Mouse (Mus musculus): ENCODE data around the gene Det1.

Det1 gene

DNA sequence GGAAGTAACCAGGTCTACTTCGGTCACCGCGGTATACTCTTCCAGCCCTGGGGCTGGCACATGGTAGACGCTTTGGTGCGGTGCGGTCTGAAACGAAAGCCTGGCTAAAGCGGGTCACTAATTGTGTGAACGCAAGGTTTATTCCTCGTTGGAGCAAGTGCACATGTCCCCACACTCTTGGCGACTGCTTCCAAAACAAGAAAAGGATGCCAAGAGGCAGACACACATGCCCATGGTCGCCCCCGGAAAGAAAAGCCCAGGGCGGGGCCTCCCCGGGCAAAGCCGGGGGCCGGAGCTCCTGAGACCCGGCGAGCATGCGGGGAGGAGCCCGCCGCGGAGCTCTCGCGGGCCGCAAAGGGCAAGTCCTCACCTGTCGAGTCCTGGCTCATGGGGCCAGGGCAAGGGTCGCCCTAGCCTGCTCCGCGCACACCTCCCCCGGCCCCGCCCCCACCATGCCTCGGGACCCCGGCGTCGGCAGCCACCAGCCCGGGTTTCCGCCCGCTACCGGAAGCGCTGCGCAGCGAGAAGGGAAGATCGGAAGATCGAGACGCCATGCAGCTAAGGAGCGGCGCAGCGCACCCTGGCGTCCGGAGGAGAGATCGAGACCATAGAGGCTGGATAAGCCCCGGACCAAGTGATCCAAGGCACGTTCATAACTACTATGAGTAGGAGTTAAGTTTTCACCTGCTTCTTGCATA lies at the start of gene Det1:
Det1 (minus strand) TSS at position 527 of the 698 bp plus-strand sequence.
- DNase-seq: peak; percentile 87

DNA sequence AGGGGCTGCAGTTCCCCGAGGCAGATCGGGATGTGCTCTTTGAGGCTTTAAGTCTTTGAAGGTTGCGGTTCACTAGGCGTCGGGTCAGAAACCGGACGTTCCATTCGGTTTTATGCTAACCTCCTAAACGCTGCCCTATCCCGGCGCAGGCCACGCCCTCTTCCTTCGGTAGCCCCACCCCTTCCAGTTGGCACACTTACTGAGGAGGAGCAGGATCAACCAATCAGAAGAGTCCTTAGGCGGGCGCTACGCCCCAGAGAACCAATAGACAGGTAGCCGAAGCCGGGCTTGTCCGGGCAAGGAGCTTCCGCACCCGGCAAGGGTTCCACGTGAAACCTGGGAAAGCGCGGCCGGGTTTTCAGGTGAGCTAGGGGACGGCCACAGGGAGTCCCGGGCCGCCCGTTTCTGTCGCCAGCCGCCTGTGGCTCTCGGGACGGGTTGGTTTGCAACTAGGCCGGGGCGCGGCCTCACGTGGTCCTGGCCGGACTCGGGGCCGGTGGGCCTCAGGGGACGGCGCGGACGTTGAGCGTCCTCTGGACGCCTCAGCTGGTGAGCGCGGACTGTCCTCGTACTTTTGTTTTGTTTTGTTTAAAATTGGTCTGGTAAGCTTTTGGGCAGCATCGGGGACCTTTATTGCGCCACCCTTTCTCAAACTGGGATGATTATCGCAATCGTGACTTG lies 48.7 kb upstream of the Det1 start, which contains the start of gene Aen:
Aen (plus strand) TSS at position 202 of the 681 bp plus-strand sequence.
- DNase-seq: peak; percentile 99

DNA sequence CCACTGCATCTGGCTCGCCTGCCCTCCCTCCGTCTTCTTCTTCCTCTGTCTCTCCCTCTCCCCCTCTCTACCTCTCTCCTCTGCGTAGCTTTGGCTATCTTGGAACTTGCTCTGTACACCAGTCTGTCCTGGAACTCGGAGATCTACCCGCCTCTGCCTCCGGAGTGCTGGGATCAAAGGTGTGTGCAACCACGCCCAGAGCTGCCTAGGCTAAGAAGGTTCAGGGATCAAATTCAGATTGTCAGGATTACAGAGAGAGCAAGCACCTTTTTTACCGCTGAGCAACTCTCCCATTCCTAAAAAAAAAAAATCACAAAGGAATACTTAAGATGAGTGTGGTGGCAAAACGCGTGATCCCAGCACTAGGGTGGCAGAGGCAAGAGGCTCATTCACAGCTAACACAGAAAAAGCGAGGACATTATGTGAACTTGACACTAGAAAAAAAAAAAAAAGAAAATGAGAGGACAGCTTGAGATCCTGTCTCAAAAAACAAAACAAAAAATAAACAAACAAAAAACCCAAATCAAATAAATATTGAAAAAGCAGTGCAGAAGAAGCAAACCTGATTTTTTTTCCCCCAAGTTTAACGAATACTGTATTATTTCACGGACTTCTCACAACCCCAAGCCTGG lies 48.1 kb upstream of the Det1 start:
- DNase-seq: no peak

DNA sequence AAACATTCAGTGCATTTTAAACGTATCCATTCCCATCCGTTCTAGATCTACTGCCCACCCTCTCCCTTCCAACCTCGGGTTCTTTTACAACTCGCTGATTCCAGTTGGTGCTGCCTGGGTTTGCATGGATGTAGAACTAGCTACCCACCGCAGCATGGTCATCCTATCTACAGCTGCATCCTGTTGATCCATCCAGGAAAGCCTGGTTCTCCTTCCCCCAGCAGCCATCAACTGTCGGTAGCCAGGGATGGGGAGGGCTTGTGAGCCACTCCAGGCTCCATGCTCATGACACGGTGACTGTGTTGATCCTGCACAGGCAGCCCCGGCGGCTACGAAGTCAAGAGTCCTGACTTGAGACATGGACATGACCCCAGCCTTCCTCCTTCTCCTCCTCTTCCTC lies 46.9 kb upstream of the Det1 start:
- DNase-seq: no peak

DNA sequence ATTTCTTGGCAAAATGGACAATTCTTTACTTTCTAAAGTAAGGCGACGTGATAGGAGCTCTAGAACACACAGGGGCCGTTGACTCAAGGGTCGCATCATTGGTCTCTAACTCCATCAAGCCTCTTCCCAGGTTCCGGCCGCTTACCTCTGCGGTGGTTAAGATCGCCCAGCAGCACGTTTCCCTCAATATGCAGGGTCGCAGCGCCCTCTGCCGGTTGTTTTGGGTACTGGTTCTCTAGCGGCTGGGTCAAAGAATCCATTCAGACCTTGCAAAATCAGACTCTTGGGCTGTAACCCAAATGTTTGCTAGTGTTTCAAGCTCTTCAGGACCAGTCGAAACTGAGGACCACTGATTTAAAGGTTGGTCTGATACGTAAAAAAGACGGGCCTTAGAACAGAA lies 43.6 kb upstream of the Det1 start:
- peak; percentile 86 for DNase-seq

DNA sequence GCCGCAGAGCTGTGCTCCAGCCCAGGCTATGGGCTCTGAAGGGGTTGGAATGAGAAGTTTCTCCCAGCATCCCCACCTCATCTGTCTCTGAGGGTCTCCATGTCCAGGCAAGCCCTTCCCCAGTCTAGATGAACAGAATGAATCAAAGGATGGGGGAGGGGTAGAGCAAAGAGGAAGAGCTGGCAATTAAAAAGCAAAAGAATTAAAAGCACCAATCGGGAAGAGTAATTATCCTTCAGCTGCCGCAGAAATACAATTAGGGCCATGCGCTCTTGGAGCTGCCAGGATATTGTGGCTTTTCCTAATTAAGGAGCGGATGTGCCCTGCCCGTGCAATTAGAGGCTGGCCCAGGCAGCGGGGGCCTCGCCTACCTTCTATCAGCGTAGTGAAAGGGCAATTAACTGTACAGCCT lies 40.4 kb upstream of the Det1 start:
- DNase-seq: no peak

DNA sequence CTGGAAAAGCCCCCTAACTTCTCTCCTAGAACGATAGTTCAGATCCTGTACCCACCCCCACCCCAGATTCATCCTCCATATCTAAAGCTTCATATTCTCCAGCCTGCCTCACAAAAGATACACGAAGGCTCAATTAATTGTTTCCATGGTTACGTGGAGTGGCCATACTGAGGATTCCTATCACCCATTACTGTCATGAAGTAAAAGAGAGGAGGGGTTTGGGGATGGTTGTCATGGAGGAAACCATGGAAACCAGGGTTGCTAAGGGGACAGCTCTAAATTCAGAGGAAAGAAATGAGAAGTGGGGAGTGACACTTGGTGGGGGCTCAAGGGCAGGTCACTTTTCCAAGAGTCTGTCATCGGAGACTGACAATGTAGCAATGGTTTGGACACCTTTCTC lies 39.4 kb upstream of the Det1 start:
- DNase-seq: no peak

DNA sequence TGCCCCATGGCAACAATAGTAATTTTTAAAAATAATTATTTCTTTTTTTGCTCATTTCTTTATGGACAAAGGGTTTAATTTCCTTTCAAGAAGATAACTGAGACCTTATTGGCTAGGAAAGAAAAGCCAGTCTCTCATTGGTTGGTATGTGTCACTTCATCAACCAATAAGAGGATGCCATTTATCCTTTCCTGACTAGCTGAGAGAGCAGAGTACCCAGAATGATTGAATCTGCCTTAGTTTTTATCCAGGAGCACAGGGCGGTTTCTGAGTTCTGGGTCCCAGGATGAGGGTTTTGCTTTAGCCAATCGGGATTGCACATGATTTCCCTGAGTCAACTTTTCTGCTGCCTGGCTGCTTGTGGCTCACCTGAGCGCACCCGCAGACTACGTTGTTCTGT lies 38.3 kb upstream of the Det1 start:
- no peak for DNase-seq

DNA sequence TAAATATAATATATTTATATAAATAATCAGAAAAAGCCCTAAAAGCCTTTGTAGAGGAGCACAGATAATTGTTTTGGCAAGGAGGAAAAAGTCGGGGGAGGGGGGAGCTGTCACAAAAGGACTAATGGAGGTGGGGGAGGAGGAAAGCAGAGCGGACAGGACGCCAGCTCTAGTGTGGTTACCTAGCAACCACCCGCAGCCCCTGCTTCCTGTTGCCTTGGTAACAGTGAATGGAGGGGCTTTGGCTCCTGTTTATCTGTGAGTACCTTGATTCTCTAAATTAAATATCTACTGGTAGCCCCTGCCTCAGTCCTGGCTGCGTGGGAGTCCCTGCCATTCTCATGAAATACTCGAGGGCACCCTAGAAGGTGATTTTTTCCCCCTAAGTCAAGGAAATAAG lies 37.1 kb upstream of the Det1 start:
- no peak for DNase-seq

DNA sequence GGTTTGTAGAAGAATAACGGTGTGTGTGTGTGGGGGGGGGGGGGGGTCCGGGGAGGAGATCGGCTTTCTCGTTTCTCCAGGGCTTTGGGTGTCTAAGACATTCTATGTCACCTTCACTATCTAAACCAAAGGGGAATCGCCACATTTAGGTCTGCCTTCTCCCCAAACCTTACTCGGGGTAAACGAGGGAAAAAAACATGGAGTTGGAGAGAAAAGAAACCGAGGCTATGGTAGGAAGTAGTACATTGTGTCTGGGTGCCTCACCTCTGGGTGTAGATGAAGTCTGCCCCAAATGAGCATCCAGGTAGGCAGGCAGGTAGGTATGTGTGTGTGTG lies 36.6 kb upstream of the Det1 start:
- no peak for DNase-seq

DNA sequence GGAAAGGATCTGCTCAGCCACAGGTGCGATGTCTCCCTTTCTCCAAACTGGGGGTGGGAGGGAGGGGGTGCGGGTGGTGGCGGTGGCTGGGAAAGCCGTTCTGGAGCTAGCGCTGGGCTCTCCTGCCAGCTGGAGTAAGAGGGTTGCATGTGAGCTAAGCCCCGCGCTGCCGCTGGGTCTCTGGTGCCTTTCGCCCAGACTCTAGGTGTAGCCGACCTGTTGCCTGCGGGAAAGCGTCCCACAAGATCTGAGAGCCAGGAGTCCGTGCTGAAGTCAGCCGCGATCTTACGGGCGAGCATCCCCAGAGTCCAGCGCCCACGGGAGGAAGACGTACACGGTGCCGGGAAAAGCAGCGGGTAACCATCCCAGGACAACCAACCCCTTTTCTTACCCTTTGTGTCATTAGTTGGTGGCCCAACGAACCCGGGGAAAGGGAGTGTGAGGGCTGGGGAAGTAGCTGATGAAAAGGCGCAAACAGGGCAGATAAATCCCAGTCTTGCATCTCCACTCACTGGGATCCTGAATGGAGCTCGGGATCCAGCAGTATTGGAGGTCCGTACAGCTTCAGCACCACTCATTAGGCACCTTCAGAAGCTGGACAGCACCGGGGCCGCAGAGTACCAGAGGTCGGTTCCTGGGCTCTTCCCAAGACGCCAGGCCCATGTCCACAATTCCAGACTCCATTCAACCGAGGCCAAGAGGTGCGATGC lies 36.1 kb upstream of the Det1 start:
- DNase-seq: no peak

DNA sequence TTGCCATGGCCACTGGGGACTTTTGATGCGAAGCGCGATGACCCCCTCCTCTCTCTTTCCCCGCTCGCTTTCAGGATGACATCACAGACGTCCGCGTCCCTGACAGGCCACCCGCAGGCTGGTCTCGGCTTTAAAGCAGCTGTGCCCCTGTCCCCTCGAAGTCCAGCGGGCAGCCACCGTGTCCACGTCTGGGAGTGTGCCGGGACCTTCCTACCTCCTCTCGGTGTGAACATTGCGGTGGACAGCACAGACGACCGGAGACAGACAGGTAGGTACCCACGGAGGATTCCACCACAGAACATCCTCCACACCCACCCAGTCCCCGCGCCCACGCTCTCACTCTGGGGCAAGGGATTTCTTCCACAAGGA lies 35.4 kb upstream of the Det1 start:
- DNase-seq: no peak

DNA sequence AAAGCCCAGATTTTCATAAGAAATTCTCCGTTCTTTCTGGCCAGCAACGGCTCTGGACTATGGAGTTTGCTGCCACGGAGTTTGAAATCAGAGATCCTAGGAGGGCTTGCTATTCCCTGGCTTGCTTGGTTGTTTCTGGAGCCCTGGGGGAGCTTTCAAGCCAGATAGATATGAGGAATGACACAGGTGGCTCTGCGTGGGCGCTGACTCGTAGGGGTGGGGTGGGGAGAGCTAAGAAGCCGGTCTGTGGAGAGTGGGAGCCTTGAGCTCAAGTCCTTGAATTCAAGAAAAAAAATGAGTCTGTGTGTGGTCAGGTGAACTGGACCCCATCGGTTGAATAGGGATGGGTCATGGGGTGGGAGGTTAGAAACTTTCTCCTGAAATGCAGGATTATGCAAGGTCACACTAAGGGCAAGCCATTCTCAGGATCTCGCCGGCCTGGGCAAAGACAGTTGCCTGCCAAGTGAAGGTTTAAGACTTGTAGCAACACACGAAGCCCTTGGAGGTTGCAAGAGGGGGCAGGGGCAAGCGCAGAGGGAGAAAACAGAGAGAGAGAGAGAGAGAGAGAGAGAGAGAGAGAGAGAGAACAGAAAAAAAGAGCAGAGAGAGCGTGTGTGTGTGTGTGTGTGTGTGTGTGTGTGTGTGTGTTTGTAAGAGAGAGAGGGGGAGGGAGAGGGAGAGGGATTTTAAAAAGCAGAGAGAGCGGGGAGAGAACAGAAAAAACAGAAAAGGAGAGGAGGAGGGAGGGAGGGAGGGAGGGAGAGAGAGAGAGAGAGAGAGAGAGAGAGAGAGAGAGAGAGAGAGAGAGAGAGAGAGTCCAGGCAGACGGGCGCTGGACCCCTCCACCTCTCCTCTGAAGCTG lies 34.8 kb upstream of the Det1 start:
- no peak for DNase-seq

DNA sequence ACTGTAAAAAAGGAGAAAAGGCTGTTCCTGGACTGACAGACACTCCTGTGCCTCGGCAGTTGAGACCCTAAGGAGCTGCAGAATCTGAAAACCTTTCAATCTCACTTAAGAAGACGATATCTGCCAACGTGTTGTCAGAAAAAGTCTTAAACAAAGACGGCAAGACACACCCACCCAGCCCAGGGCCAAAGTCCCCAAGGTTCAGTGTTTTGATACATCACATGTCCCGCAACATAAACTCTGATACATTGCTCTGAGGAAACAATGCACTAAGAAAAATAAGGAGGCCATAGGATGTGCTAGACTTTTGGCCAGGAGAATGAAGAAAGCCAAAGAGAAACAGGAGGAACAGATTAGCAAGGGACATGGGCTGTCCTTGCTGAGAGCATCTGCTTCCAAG lies 25.8 kb upstream of the Det1 start:
- DNase-seq: no peak

DNA sequence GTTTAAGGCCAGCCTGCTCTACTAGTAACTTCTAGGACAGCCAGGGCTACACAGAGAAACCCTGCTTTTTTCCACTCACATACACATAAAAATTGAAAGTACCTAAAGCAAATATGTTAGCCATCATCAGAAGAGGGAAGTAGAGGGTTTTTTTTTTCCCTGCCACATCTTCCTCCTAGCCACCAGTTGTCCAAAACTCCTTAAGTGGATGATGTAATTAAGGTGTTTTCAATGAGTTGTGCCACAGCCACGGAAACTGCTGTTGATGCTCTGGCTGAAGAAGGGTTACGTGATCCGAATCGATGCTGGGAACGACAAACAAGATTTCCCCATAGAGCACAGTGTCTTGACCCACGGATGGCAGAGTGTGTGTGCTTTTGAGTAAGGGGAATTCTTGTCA lies 25.3 kb upstream of the Det1 start:
- DNase-seq: no peak

DNA sequence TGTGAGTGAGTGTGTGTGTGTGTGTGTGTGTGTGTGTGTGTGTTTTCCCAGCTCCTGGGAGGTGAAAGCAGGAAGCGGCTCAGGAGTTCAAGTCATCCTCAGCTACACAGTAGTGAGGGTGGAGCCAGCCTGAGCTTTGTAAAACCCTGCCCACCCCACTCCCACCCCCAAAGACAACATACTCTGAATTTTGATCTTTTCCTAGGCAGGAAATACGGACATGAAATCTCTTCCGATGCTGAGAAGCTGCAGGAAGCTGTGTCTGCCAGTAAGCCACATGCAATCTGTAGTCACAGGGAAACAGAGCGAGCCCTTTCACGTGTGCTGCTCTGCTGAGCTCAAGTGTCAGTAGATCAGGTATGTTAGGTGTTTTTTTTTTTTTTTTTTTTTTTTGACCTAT lies 21.7 kb upstream of the Det1 start:
- no peak for DNase-seq

DNA sequence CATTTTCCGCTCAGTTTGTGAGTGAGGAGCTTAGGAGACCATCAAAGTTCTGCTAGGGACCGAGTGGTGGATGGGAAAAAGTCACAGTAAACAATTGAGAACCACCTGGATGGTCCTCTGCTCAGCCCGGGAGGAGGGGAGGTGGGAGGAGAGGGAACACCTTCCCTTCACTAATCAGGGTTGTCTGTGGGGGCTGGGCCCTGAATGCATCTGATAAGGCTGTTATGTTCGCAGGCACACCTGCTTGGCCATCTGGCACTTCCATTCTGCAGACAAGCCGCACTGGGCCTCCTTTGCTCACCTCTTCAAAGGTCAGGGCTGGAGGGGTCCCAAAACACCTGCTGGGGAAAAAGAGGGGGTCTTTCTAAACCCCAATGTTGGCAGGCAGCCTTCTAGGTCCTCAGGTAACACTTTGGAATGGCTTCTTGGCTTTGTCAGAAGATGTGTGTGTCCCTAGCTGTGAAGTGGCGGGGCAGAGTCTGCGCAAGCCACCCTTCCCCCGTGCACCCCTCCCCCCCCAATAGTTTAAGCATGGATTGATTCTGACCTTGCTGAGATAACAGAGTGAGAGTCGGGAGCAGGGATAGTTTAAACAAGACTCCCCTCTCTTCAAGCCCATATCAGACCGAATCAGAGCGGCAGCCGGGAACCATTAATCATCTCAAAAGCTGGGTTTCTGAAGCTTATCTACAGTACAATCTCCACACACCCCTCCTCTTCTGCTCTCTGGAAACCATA lies 18.3 kb upstream of the Det1 start:
- no peak for DNase-seq

DNA sequence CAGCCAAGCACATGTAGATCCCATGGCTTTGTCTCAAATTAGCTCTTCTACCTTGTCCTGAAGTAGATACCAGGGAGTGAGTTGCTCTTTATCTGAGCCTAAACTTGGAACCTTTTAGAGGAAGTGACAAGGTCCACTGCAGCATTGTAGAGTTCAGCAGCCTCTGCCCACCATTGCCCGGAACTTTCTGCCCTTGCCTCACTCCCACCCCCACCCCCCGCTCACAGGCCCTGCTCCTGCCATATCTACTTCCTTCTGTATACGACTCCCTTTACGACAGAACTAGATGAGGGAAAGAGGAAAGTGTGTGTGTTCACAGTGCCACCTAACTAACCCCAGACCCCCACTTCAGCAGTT lies 17.4 kb upstream of the Det1 start:
- no peak for DNase-seq

DNA sequence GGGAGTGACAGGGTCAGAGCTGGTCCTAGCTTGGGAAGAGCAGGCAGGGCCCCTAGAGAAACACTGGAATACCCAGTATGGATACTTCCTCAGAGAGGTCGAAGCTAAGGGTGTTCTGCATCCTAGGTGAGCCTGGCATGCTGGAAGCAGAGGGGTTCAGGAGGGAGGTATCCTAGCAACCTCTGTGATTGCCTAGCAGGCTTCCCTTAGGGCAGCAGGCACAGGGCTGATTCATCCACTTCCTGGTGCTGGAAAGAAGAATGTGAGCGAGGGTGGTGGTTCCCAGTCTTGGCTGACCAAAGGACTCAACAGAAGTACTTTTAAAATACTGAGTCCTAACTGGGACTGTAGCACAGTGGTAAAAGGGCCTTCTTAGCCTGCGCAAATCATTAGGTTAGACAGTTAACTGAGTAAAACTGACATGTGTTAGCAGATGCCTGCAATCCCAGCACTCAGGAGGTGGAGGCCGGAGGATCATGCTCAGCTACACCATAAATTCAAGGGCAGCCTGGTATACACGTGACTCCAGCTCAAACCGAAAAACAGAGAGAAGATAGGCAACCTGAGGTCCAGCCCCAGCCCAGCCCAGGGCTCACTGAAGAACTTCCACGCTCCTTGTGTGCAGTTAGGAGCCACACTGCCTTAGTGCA lies 16.9 kb upstream of the Det1 start:
- no peak for DNase-seq

DNA sequence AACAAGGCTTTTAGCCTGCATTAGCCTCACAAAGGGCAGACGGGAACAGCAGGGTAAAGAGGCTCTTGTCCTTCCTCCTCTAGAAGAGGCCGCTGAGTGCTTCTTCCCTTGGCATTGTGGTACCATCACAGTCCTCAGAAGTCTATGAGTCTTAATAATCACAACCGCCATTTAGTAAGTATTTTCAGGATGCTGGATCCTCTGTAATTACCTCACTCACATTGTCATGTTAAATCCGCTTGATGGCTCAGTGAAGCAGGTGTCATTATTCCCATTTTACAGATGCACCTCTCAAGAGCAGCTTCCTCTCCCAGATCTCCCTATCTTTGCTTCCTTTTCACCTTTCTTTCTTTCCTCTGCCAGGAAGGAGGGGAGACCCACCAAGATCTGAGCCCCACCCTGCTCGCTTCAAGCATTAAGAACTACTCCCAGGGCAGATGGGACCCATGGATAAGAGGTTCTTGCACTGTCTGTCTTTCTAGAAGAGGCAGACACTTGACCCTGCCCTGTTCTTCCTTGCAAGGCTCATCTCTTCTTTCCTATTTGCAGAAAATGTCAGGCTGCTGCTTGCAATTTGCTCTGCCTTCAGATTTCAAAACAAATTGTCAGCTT lies 8.1 kb upstream of the Det1 start:
- no peak for DNase-seq

DNA sequence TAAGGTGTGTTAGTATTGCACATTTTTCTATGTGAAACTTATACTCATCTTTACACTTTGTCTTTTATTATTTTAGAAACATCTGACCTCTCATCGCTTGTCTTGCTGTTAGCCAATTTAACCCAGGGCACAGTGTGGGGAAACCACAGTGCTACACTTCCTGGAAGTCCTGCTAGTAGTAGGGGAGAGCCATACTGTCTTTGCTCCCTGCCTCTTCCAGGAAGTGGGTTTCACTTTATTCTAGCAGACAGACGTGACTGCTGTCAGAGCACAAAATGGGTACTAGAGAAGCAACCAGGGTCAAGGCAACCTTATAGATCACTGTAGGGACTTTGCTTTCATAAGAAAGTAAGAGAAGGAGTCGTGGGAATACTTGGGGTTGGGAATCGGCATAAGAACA lies 7.0 kb upstream of the Det1 start:
- DNase-seq: no peak

All from cerebellum, adult 8-10 months (tissue).